ENCODE assay signal across 20 mouse cellular contexts in the genomic region with DNA sequence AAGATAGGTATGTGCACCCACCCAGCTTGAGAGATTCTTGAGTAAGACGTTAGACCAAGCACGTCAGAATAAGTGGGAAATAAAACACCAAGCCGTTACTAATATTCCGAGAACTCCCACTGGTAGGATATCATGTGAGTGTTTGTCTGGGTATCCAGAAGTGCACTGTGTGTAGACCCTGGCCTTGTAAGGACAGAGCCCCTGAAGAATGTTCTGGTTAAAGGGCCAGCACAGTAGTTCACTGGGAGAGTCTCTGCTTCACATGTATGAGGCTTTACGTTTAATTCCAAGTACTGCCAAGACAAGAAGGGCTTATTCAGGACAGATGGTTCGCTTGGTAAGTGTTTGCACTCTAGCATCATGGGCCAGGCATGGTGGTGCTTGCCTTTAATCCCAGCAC. TPM values are rescaled to one million over a fixed set of nuclear protein-coding genes. Genes with fewer than 3 reads are reported as not detected.
"Had no signal": no experiment of that assay in that cellular context is flagged by ENCODE, and none has a peak within 500 bp of the region (broad histone marks: within the 10 kb centered on the region; RNA-seq: fewer than 3 reads in every experiment).

No protein-coding gene starts in this region.

- DNase-seq: retina, postnatal 1 day; right cerebral cortex, adult 18-20 months; right cerebral cortex, postnatal 14 days; right cerebral cortex, postnatal 25 days; right cerebral cortex, postnatal 4 days; spleen, adult 18-20 months; thymus, adult 18-20 months; thymus, adult 2 months; thymus, postnatal 14 days; thymus, postnatal 25 days; thymus, postnatal 36 days; thymus, postnatal 4 days had no signal

- H3K9me3 ChIP-seq: neural tube, embryonic 15.5 days; stomach, embryonic 15.5 days had no signal

- H3K27ac ChIP-seq: neural tube, embryonic 15.5 days; stomach, embryonic 15.5 days; stomach, postnatal 0 days had no signal

- H3K9ac ChIP-seq: neural tube, embryonic 15.5 days; stomach, embryonic 15.5 days had no signal

- H3K27me3 ChIP-seq: neural tube, embryonic 15.5 days; stomach, embryonic 15.5 days had no signal

- H3K4me1 ChIP-seq: neural tube, embryonic 15.5 days; stomach, embryonic 15.5 days had no signal

- H3K4me3 ChIP-seq: neural tube, embryonic 15.5 days; stomach, embryonic 15.5 days had no signal

- H3K36me3 ChIP-seq: neural tube, embryonic 15.5 days; stomach, embryonic 15.5 days had no signal

- H3K4me2 ChIP-seq: neural tube, embryonic 15.5 days; stomach, embryonic 15.5 days had no signal

RNA-seq across cellular contexts. Expression of a gene that starts 22.6 kb away (rescaled TPM):
- polyA plus RNA-seq: neural tube, embryonic 14.5 days; neural tube, embryonic 15.5 days; small intestine, adult 2 months; stomach, embryonic 16.5 days; testis, adult 2 months; urinary bladder, adult 2 months had no signal
